Mouse (Mus musculus) thymus, adult 18-20 months (tissue): ENCODE results near the gene Spata21.
"Not testable (repeated sequence)": the region's sequence is repeated elsewhere in the genome, so short reads cannot be mapped to it uniquely, and the experiment has no call there.

Experiments used
- DNase-seq, 2 experiments: peaks; one replicate each; pipeline ENCODE4 v3.0.0; 2022; ENCODE audit warnings: mixed read lengths in 2 of 2

Gene Spata21

DNA sequence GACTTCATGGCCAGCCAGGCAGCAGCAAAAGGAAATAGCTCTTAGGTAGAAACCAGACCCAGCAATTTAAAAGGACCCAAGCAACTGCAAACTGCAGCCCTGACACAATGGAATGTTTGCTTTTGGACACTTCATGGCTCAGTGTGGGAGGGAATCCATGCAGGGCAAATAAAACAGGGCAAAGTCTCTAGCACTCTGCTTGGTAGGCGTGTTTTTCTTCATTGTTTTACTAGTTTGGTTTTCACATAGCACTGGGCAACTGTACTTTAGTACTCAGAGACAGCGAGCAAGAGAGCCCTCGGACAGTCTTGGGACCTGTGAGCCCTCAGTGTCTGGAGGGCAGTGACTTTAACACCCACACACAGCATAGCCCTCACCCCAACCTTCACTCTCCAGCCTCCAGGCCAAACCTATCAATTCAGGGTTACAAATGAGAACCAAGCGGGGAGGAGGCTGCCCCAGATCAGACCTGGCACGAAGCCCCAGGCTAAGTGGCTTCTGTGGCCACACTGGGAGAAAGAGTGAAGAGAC lies 43.5 kb downstream of the Spata21 start:
- no peak for DNase-seq

GRCm38 (mm10) chr4:141132191-141132590 lies 44.1 kb downstream of the Spata21 start:
- no peak for DNase-seq

DNA sequence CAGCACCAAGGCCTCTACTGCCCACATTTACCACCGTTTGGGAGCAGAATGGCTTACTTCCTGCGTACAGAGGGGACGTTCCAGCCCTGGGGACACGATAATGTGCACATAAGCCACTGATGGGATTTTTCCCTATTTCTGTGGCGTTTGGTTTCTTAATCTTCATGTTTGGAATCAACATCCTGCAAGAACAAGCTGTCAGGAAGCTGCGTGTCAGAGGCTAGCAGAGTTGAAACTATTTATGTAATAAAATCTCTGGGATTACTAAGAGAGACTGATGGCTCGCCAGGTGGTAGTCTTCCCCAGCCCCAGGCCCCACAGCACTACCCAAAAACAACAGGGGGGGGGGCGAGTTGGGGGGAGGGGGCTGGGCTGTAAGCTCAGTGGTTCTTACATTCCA lies 45.1 kb downstream of the Spata21 start:
- no peak for DNase-seq

DNA sequence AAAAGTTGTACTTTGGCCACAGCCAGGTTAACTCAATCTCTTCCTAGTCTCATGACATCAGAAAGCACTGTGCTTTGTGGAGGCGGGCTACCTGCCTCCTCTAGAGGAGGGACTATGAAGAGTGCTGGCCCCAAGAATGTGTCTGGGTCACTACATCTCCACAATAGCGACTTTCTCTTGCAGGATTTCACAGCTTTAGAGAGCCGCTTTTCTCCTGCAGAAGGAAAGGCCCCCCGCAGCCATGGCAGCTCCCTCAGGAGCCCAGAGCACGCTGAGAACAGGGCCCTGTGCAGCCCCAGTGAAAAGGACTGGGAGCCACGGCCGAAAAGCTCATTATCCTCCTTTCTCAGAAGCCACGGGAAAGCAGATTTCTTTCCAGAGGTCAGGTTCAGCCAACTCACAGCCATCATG lies 45.9 kb downstream of the Spata21 start:
- DNase-seq, result no peak

- no peak for DNase-seq
Observed at GRCm38 (mm10) chr4:141134751-141135530, 46.8 kb downstream of the Spata21 start.

DNA sequence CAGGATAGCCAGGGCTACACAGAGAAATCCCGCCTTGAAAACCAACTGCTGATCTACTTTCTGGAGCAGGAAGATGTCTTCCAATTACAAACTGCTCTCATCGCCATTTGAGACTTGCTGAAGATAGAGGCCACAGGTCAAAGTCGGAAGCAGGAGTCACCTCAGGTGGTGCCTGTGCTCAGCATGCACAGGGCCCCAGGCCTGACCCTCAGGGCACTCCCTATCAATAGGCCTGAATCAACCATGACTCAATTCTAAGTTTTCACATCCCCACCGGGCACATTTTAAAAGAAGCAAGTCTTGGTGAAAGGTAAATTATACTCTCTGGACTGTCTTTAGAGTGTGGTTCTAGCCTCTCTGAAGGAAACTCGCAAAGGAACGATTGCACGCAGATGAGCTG lies 48.0 kb downstream of the Spata21 start:
- DNase-seq, result no peak

DNA sequence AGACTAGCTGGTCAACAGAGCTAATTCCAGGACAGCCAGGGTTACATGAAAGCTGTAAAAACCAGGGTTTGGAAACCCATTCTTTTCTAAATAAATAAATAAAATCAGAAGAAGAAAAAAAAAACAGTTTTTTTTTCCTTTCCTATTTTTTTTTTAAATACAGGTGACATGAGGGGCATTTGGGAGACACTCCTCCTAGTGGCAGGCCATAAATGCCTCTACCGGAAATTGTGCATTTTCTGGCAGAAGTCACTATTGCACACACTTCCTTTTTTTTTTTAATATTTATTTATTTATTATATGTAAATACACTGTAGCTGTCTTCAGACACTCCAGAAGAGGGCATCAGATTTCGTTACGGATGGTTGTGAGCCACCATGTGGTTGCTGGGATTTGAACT lies 49.6 kb downstream of the Spata21 start:
- DNase-seq, result not testable (repeated sequence)

- DNase-seq, result no peak
Observed at GRCm38 (mm10) chr4:141138425-141139115, 50.4 kb downstream of the Spata21 start.

- peak; percentile 98 for DNase-seq
Observed at GRCm38 (mm10) chr4:141139116-141139970, 51.2 kb downstream of the Spata21 start, which contains the start of gene Szrd1. Gene Szrd1, minus strand, starts transcription at chr4:141139775.

- not testable (repeated sequence) for DNase-seq
Observed at GRCm38 (mm10) chr4:141140354-141140753, 52.2 kb downstream of the Spata21 start.

DNA sequence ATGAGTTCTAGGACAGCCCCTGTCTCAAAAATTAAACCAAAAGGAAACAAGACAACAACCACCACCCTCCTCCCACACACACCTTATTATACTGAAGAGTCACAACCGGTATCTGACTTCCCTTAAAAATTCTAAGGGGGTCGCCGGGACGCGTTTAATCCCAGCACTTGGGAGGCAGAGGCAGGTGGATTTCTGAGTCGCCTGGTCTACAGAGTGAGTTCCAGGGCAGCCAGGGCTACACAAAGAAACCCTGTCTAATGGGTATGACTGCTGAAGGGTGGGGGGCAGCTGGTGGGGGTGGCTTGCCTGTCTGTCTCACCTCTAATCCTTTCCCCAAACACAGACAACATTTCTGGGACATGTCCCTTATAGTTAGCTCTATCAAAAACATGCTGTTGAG lies 52.8 kb downstream of the Spata21 start:
- DNase-seq, result no peak

DNA sequence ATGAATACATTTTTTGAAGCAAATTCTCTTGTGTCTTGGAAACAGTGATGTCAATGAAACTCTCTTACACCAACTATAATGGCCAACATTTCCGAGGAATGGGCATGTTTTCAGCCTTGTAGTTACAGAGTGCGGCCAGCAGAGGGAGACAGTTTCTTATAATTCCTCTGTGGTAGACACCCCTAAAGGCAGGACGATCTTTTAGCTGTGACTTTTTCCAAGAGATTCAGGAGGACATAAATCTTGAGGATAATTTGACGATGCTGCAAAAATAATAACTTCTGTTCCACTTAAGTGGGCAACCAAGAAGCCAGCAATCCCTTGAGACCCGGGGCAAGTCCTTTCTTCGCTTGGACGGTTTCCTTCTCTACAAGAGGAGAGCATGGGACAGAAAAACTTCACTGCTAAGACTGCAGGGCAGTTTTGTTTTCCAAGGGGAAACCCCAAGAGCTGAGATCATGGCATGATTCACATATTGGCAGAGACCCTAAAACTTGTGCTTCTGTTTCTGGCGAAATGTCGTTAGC lies 54.2 kb downstream of the Spata21 start:
- peak; percentile 30 to 63 for DNase-seq

DNA sequence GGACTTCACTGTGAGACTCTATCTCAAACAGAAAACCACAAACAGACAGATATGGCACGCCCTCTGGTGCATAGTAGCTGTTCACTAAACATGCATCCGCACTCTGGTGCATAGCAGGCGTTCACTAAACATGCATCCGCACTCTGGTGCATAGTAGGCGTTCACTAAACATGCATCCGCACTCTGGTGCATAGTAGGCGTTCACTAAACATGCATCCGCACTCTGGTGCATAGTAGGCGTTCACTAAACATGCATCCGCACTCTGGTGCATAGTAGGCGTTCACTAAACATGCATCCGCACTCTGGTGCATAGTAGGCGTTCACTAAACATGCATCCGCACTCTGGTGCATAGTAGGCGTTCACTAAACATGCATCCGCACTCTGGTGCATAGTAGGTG lies 57.0 kb downstream of the Spata21 start:
- not testable (repeated sequence) for DNase-seq

GRCm38 (mm10) chr4:141146491-141147033 lies 58.4 kb downstream of the Spata21 start:
- no peak for DNase-seq

DNA sequence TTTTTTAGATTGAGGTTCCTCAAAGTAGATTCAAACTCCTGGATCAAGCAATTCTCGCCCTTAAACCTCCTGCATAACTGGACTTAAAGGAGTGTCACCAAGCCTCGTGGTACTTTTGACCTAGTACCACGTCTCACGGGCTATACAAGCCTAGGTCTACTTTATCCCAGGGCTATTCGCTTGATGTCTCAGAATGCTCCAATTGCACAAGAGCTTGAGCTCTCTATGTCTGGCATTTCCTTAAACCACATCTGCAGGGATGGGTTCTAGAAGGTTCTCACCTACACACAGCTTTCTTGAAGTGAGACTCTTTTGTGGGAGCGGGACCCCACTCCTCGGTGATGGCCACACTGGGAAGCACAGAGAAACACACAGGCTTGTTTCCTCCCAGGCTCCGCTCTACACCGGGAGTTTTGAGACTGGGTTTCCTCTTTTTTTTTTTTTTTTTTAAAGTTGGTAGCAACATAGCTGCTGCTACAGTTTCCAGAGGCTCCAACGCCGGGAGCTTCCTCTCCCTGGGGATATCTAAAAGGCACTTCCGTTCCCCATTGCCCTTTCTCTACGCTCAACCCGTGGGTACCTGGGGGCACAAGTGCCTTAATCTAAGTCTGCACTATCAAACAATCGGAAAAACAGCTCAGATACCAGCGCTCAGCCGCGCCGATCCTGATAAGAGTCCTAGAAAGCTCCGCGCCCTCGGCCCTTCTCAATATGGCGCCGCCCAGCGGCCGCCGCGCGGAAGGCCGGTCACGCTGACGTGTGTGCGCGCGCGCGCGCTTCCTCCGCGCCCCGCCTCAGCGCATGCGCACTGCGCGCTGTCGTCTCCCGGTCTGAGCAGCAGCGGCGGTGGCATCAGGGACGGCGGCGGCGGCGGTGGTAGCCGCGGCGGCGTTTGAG lies 59.2 kb downstream of the Spata21 start, which contains the start of gene Fbxo42:
TSS of gene Fbxo42 (plus strand) at position 802 of the 897 bp plus-strand sequence.
- peak; percentile 87 for DNase-seq

GRCm38 (mm10) chr4:141148009-141148801 lies 60.1 kb downstream of the Spata21 start:
- peak; percentile 49 to 62 for DNase-seq

DNA sequence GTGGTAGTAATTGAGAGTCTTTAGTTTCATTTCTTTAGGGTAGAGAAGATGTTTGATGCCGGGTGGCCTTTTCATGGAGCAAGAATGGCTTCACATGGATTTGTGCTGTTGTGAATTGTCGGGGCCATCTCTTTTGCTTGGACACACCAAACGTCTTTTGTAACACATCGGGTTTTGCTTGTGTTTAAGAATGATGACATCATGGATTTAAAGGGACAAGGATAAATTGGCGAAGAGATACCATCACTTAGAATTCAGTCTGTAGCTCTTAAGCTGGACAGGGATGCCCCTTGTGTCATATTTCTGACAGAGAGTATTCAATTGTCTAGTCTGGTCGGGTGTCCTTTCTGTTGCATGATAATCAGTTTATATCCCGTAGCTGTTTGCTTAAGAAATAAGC lies 61.0 kb downstream of the Spata21 start:
- DNase-seq, result no peak

DNA sequence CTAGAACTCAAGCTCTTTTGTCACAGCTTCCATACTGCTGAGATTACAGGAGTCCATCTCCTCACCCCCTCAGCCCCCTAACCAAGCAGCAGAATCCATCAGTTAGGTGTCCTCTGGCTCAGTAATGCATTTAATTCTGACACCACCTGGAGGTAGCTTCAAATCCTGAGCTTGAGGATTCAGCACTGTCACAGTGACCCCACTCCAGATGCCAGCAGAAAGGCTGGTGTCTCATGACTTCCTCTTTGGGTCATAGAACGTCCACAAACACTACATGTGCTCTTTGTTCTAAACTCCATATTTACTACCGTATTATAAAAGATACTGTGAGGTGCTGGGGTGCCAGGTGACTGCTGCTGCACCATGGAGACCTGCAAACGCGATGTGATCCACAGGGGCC lies 69.4 kb downstream of the Spata21 start:
- DNase-seq, result no peak

DNA sequence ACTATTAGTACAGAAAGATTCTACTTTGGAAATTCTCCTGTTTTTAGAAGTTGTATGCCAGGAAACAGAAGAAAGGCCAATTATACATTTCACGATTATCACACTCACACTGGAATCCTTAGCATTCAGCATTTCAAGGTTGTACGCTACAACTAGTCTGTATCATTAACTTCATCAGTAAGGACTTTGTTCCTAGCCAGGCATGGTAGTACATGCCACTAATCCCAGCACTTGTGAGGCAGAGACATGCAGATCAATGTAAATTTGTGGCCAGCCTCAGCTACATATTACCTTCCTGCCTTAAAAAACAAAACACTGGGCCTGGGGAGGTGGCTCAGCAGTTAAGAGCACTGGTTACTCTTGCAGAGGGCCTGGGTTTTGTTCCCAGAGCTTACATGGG lies 70.5 kb downstream of the Spata21 start:
- no peak for DNase-seq

- DNase-seq, result no peak
Observed at GRCm38 (mm10) chr4:141159093-141159492, 71.0 kb downstream of the Spata21 start.
